Mouse (Mus musculus): ENCODE data around the gene Wnt11. TPM values are rescaled to one million over a fixed set of nuclear protein-coding genes. Genes with fewer than 3 reads are reported as not detected.

The Wnt11 gene
- polyA plus RNA-seq, 1 experiment from 2014 or later, result 1.9 TPM

DNA sequence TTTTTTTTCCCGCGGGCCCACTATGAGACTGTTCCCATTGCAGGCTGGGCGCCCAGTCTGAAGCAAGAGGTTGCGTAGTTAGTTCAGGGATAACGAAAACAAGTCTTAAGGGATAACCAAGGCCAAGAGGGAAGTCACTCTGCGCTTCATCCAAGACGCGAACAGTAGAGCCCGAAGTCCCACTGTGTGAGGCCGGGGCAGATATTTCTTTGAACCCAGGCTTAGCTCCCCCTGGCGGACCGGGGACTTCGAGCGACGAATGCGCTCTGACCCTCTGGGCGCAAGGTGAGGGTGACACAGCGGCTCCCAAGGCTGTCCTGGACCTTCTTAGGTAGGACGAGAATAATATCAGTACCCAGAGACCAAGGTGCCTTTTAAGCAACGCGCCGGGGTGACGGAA, 1.7 kb downstream of the Wnt11 start:
- peaks cover 99% of the 10 kb centered on the region for H3K27me3 ChIP-seq (ENCODE audit: insufficient read depth, poor library complexity, severe bottlenecking)
- H3K4me1 ChIP-seq (replicated peaks), result peaks cover 72% of the 10 kb centered on the region
- peak overlapping the region; percentile 57 for H3K4me3 ChIP-seq
- H3K36me3 ChIP-seq, result no peaks in the 10 kb centered on the region
- 1% methylated on average over 23 of the region's 23 CpGs for WGBS
- H3K27ac ChIP-seq, result no peak overlapping the region
- H3K9me3 ChIP-seq, result no peaks in the 10 kb centered on the region
- peak; percentile 67 for DNase-seq (ENCODE audit: low spot score)

GRCm38 (mm10) chr7:98837901-98838300, 3.0 kb downstream of the Wnt11 start:
- Histone ChIP-seq H3K4me1 (replicated peaks) (peaks cover 68% of the 10 kb centered on the region), H3K4me3 (peak overlapping the region; percentile 58), H3K27ac (no peak overlapping the region), H3K9me3 (no peaks in the 10 kb centered on the region), H3K27me3 (ENCODE audit: insufficient read depth, poor library complexity, severe bottlenecking) (peaks cover 99% of the 10 kb centered on the region), H3K36me3 (no peaks in the 10 kb centered on the region)
- 1% methylated on average over 17 of the region's 17 CpGs for WGBS
- DNase-seq (ENCODE audit: low spot score), result peak; percentile 88

GRCm38 (mm10) chr7:98838729-98839141, 3.8 kb downstream of the Wnt11 start:
- WGBS, result under 1% methylated on average over 48 of the region's 48 CpGs
- peak; percentile 78 for DNase-seq (ENCODE audit: low spot score)
- no peaks in the 10 kb centered on the region for H3K36me3 ChIP-seq
- peak overlapping the region; percentile 64 for H3K27ac ChIP-seq
- peaks cover 100% of the 10 kb centered on the region for H3K27me3 ChIP-seq (ENCODE audit: insufficient read depth, poor library complexity, severe bottlenecking)
- peak overlapping the region; percentile 58 for H3K4me3 ChIP-seq
- peaks cover 76% of the 10 kb centered on the region for H3K4me1 ChIP-seq (replicated peaks)
- H3K9me3 ChIP-seq, result no peaks in the 10 kb centered on the region

DNA sequence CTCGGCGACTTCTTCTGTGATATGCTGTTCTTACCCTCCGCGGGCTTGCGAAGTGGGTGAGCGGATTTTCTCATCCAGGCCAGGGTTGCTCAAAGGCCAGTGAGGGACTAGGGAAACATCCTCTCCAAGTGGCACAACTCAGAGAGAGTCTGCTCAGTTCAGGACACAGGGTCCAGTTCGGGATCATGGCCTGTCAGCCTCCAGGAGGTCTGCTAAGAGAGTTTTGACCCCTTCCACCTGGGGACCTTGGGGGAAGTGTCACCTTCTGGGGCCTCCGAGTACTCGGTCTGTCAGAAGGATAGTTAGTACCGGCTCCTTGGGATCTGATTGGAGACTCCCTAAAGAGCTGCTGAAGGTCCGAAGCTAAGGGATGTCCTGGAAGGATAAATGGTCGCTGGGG, 4.4 kb downstream of the Wnt11 start:
- H3K4me1 ChIP-seq (replicated peaks), result peaks cover 82% of the 10 kb centered on the region
- no peaks in the 10 kb centered on the region for H3K36me3 ChIP-seq
- peaks cover 100% of the 10 kb centered on the region for H3K27me3 ChIP-seq (ENCODE audit: insufficient read depth, poor library complexity, severe bottlenecking)
- DNase-seq (ENCODE audit: low spot score), result no peak
- H3K4me3 ChIP-seq, result peak overlapping the region; percentile 58
- H3K9me3 ChIP-seq, result no peaks in the 10 kb centered on the region
- WGBS, result 4% methylated on average over 12 of the region's 12 CpGs
- H3K27ac ChIP-seq, result no peak overlapping the region; the same call in 1 of the 2 replicates

- no peaks in the 10 kb centered on the region for H3K9me3 ChIP-seq
- H3K36me3 ChIP-seq, result no peaks in the 10 kb centered on the region
- peaks cover 68% of the 10 kb centered on the region for H3K4me1 ChIP-seq (replicated peaks)
- WGBS, result 19% methylated on average over 3 of the region's 3 CpGs
- H3K27ac ChIP-seq, result no peak overlapping the region
- H3K4me3 ChIP-seq, result no peak overlapping the region
- no peak for DNase-seq (ENCODE audit: low spot score)
- peaks cover 94% of the 10 kb centered on the region for H3K27me3 ChIP-seq (ENCODE audit: insufficient read depth, poor library complexity, severe bottlenecking)
These were observed 5.9 kb downstream of the Wnt11 start for GRCm38 (mm10) chr7:98840771-98841170.

DNA sequence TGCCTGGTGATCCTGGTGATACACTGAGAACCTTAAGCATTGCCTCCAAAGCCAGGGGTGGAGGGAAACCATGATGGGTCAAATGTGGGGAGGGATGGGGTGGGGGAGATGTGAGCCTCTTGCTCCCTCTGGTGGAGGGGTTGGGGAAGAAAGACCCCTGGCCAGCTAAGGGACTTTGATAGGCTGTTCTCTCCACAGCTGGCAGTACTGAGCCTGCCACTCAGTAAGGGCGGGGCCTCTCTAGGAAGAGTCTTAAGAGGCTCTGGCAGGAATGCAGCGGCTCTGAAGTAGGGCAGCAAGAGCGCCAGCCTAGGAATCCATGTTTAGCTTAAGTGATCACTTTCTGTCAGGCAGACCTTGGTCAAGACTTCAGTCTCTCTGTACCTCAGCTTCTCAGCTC, 6.9 kb downstream of the Wnt11 start:
- peaks cover 58% of the 10 kb centered on the region for H3K4me1 ChIP-seq (replicated peaks)
- no peak overlapping the region for H3K27ac ChIP-seq
- peaks cover 88% of the 10 kb centered on the region for H3K27me3 ChIP-seq (ENCODE audit: insufficient read depth, poor library complexity, severe bottlenecking)
- H3K4me3 ChIP-seq, result no peak overlapping the region
- no peaks in the 10 kb centered on the region for H3K9me3 ChIP-seq
- no peak for DNase-seq (ENCODE audit: low spot score)
- 39% methylated on average over 3 of the region's 3 CpGs for WGBS
- H3K36me3 ChIP-seq, result no peaks in the 10 kb centered on the region

DNA sequence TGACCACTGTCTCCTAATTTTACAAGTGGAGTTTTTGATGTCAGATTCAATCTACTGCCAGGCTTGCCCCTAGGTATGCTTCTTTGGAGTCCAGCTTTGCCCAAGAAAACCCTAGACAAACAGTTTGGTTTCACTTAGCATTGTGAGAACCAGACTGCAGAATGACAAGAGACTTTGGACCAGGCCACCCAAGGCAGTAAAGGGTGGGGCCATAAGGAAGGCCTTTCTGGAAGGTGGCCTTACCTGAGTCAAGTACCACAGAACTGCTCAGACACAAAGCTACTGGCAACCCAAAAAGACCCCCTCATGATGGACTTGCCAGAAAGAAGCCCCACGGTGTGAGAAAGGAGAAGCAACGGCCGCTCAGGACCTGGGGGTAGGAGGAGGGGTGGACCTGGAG, 8.1 kb downstream of the Wnt11 start:
- no peaks in the 10 kb centered on the region for H3K9me3 ChIP-seq
- WGBS, result 85% methylated on average over 3 of the region's 3 CpGs
- H3K27ac ChIP-seq, result no peak overlapping the region
- no peaks in the 10 kb centered on the region for H3K36me3 ChIP-seq
- peaks cover 86% of the 10 kb centered on the region for H3K27me3 ChIP-seq (ENCODE audit: insufficient read depth, poor library complexity, severe bottlenecking)
- peaks cover 51% of the 10 kb centered on the region for H3K4me1 ChIP-seq (replicated peaks)
- no peak for DNase-seq (ENCODE audit: low spot score)
- no peak overlapping the region for H3K4me3 ChIP-seq

DNA sequence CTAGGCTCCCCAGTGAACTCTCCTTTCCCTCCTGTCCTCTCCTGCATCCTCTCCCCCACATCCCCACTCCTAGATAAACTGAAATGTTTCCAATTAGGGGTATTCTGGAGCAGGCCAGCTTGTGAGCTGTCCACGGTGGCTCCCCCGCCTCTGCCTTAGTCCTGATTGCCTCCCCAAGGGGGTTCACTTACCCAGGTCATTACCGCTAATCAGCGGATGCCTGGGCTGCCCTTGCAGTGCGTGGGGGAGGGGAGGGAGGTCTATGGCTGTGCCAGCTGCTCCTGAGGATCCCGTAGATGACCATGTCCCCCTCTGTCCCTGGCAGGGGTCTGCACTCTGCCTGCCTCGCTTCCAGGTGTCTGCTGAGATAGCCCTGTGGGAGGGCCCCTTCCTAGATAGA, 8.7 kb downstream of the Wnt11 start:
- peaks cover 45% of the 10 kb centered on the region for H3K4me1 ChIP-seq (replicated peaks)
- 23% methylated on average over 7 of the region's 7 CpGs for WGBS
- peak; percentile 33 for DNase-seq (ENCODE audit: low spot score)
- H3K4me3 ChIP-seq, result no peak overlapping the region
- no peaks in the 10 kb centered on the region for H3K36me3 ChIP-seq
- H3K27ac ChIP-seq, result peak overlapping the region; percentile 12; the same call in 1 of the 2 replicates
- no peaks in the 10 kb centered on the region for H3K9me3 ChIP-seq
- peaks cover 80% of the 10 kb centered on the region for H3K27me3 ChIP-seq (ENCODE audit: insufficient read depth, poor library complexity, severe bottlenecking)

- peaks cover 23% of the 10 kb centered on the region for H3K4me1 ChIP-seq (replicated peaks)
- no peak overlapping the region for H3K27ac ChIP-seq
- WGBS, result 82% methylated on average over 8 of the region's 8 CpGs
- H3K4me3 ChIP-seq, result no peak overlapping the region
- peaks cover 33% of the 10 kb centered on the region for H3K27me3 ChIP-seq (ENCODE audit: insufficient read depth, poor library complexity, severe bottlenecking)
- H3K36me3 ChIP-seq, result no peaks in the 10 kb centered on the region
- H3K9me3 ChIP-seq, result no peaks in the 10 kb centered on the region
- no peak for DNase-seq (ENCODE audit: low spot score)
These were observed 14.2 kb downstream of the Wnt11 start for GRCm38 (mm10) chr7:98848899-98849640.

DNA sequence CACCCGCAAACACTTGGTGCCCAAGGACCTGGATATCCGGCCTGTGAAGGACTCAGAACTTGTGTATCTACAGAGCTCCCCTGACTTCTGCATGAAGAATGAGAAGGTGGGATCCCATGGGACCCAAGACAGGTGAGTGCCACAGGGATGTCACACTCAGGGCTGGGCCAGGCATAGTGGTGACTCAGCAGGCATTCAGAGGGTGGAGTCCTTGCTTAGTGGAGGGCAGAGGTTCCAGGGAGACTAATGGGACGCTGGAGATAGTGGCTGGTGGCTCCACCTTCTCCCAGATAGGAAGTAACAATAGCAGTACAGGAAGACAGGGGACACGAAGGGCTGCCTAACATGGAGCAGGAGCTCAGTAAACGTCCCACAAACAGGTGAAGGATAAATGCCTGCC, 15.5 kb downstream of the Wnt11 start:
- H3K4me1 ChIP-seq (replicated peaks), result peaks cover 28% of the 10 kb centered on the region
- DNase-seq (ENCODE audit: low spot score), result no peak
- no peak overlapping the region for H3K4me3 ChIP-seq
- no peaks in the 10 kb centered on the region for H3K36me3 ChIP-seq
- no peak overlapping the region for H3K27ac ChIP-seq
- H3K9me3 ChIP-seq, result no peaks in the 10 kb centered on the region
- WGBS, result 76% methylated on average over 5 of the region's 5 CpGs
- peaks cover 26% of the 10 kb centered on the region for H3K27me3 ChIP-seq (ENCODE audit: insufficient read depth, poor library complexity, severe bottlenecking)

GRCm38 (mm10) chr7:98851220-98851619, 16.3 kb downstream of the Wnt11 start:
- Histone ChIP-seq H3K4me3 (no peak overlapping the region), H3K27me3 (ENCODE audit: insufficient read depth, poor library complexity, severe bottlenecking) (peaks cover 21% of the 10 kb centered on the region), H3K27ac (no peak overlapping the region), H3K36me3 (no peaks in the 10 kb centered on the region), H3K9me3 (no peaks in the 10 kb centered on the region), H3K4me1 (replicated peaks) (peaks cover 35% of the 10 kb centered on the region)
- DNase-seq (ENCODE audit: low spot score), result peak; percentile 31
- WGBS, result 69% methylated on average over 9 of the region's 9 CpGs

DNA sequence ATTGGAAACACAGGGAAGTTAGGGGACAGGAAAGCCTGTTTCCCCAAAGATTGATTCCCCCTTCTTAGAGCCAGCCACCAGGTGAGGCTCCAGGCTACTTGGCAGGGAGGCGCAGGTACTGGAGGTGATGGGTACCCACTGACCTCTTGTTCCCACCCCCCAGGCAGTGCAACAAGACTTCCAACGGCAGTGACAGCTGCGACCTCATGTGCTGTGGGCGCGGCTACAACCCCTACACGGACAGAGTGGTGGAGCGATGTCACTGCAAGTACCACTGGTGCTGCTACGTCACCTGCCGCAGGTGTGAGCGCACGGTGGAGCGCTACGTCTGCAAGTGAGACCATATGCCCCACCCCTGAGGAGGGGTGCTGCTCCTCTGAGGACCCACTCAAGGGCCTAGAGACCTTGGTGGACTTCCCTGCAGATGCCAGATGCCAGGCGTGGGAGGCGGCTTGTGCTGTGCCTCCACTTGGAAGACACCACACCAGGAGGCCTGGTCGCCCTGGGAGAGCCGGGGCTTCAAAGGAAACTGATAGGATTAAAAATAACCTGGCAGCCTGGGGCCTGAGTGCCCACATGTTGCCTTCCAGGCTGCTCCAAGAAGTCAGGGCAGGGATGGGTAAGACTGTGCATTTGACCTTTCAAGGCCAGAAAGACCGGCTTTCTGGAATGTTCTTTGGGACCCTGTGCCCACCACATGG, 18.2 kb downstream of the Wnt11 start:
- Histone ChIP-seq H3K4me1 (replicated peaks) (peaks cover 40% of the 10 kb centered on the region), H3K27ac (no peak overlapping the region), H3K4me3 (no peak overlapping the region), H3K36me3 (no peaks in the 10 kb centered on the region), H3K27me3 (ENCODE audit: insufficient read depth, poor library complexity, severe bottlenecking) (peaks cover 8% of the 10 kb centered on the region), H3K9me3 (no peaks in the 10 kb centered on the region)
- DNase-seq (ENCODE audit: low spot score), result no peak
- WGBS, result 81% methylated on average over 18 of the region's 18 CpGs

DNA sequence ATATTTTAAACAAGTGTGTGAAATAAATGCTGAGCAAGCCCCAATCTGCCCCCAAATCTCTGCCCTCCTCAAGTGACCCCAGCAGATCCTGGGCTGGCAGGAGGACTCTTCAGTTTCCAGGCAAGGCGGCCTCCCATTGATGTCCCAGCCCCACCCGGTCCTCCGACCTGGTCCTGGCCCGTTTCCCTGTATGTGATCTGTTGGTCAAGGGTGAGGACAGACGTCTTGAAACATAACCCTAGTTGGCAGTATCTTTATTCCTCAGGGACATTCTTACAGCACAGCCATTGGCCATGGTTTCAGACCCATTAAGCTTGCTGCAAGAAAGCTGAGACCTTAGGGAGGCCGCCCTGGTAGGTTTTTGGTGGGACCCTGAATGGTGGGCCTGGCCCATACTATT, 18.9 kb downstream of the Wnt11 start:
- Histone ChIP-seq H3K4me3 (no peak overlapping the region), H3K27ac (no peak overlapping the region), H3K36me3 (no peaks in the 10 kb centered on the region), H3K4me1 (replicated peaks) (peaks cover 40% of the 10 kb centered on the region), H3K9me3 (no peaks in the 10 kb centered on the region), H3K27me3 (ENCODE audit: insufficient read depth, poor library complexity, severe bottlenecking) (peaks cover 12% of the 10 kb centered on the region)
- WGBS, result 84% methylated on average over 6 of the region's 6 CpGs
- DNase-seq (ENCODE audit: low spot score), result no peak
